Mouse (Mus musculus) hindlimb bud, embryonic 11.5 days (tissue): Measurements from ENCODE around the gene Trappc2l.
A peak's percentile ranks its signal among the peaks of the same experiment; 100 is the strongest.

Experiments
- DNase-seq: peaks from one replicate; pipeline ENCODE4 v3.0.0-alpha.2; 2012; ENCODE audit warnings: low read depth, low spot score; ENCODE audit errors: extremely low spot score

Trappc2l gene

GRCm38 (mm10) chr8:122579196-122579595, 32.2 kb upstream of the Trappc2l start:
- DNase-seq, result no peak

GRCm38 (mm10) chr8:122580926-122581325, 30.5 kb upstream of the Trappc2l start:
- DNase-seq, result no peak

GRCm38 (mm10) chr8:122584981-122585380, 26.5 kb upstream of the Trappc2l start:
- DNase-seq, result no peak

GRCm38 (mm10) chr8:122585411-122585891, 26.0 kb upstream of the Trappc2l start:
- DNase-seq, result no peak

- DNase-seq, result no peak
Observed at GRCm38 (mm10) chr8:122586171-122586570, 25.3 kb upstream of the Trappc2l start.

- no peak for DNase-seq
Observed at GRCm38 (mm10) chr8:122586749-122587148, 24.7 kb upstream of the Trappc2l start.

- no peak for DNase-seq
Observed at GRCm38 (mm10) chr8:122593240-122593639, 18.2 kb upstream of the Trappc2l start.

GRCm38 (mm10) chr8:122593783-122594507, 17.5 kb upstream of the Trappc2l start:
- DNase-seq, result no peak

GRCm38 (mm10) chr8:122596031-122596430, 15.4 kb upstream of the Trappc2l start:
- DNase-seq, result no peak

GRCm38 (mm10) chr8:122600666-122601065, 10.8 kb upstream of the Trappc2l start:
- no peak for DNase-seq

- DNase-seq, result no peak
Observed at GRCm38 (mm10) chr8:122604640-122605039, 6.8 kb upstream of the Trappc2l start.

- DNase-seq, result no peak
Observed at GRCm38 (mm10) chr8:122605367-122605766, 6.1 kb upstream of the Trappc2l start.

- no peak for DNase-seq
Observed at GRCm38 (mm10) chr8:122606810-122607209, 4.6 kb upstream of the Trappc2l start.

- no peak for DNase-seq
Observed at GRCm38 (mm10) chr8:122610209-122610608, 1.2 kb upstream of the Trappc2l start.

GRCm38 (mm10) chr8:122610612-122611277, 695 bp upstream of the Trappc2l start:
- no peak for DNase-seq

- no peak for DNase-seq
Observed at GRCm38 (mm10) chr8:122616181-122616905, 4.9 kb downstream of the Trappc2l start.

GRCm38 (mm10) chr8:122617947-122618546, 6.6 kb downstream of the Trappc2l start:
- peak; percentile 71 for DNase-seq

GRCm38 (mm10) chr8:122618660-122619378, 7.4 kb downstream of the Trappc2l start:
- no peak for DNase-seq

GRCm38 (mm10) chr8:122620446-122620845, 9.0 kb downstream of the Trappc2l start:
- no peak for DNase-seq

GRCm38 (mm10) chr8:122622727-122623126, 11.3 kb downstream of the Trappc2l start, which contains the start of gene Pabpn1l:
Pabpn1l (minus strand) TSS chr8:122622739.
- DNase-seq, result no peak
